In genomic region chr14:20229437-20229836, GRCm38 (mm10) we compare ENCODE assay signal across 28 mouse cellular contexts. TPM values are rescaled to one million over a fixed set of nuclear protein-coding genes. Genes with fewer than 3 reads are reported as not detected.
DNase-seq lines count a peak whose midpoint lies in the region; ATAC-seq and TF ChIP-seq lines count a peak whose summit lies in the region.
"Had no signal": no experiment of that assay in that cellular context is flagged by ENCODE, and none has a peak within 500 bp of the region (broad histone marks: within the 10 kb centered on the region; RNA-seq: fewer than 3 reads in every experiment).

No protein-coding gene starts in this region.

- no peak overlapping the region for H3K9ac ChIP-seq in kidney, embryonic 15.5 days
- H3K9ac ChIP-seq: embryonic facial prominence, embryonic 15.5 days; forebrain, embryonic 15.5 days; heart, embryonic 13.5 days; hindbrain, embryonic 12.5 days; neural tube, embryonic 13.5 days had no signal

- H3K4me1 ChIP-seq in kidney, embryonic 15.5 days, result peaks cover 22% of the 10 kb centered on the region
- no peaks in the 10 kb centered on the region for H3K4me1 ChIP-seq in thymus, adult 2 months (replicated peaks; ENCODE audit: control insufficient read depth, insufficient read depth, low read length)

- no peaks in the 10 kb centered on the region for H3K9me3 ChIP-seq in kidney, embryonic 15.5 days (replicated peaks)
- H3K9me3 ChIP-seq: embryonic facial prominence, embryonic 15.5 days; forebrain, embryonic 15.5 days; heart, embryonic 13.5 days; neural tube, embryonic 13.5 days had no signal

- peak overlapping the region; percentile 16 for H3ac ChIP-seq in C2C12 (ENCODE audit: control insufficient read depth, insufficient read length, low read depth)
- H3ac ChIP-seq in myocyte (ENCODE audit: control insufficient read depth, insufficient read length), result no peak overlapping the region

- in situ Hi-C loops in Patski (cut with MboI; ENCODE audit: low pct_unique_long_range_greater_than_20kb), result no loop called here

- TF ChIP-seq POLR2A in myocyte (IDR thresholded peaks at IDR 0.05; ENCODE audit: insufficient read length, low read depth), result no peak
- no peak for TF ChIP-seq POLR2A in thymus, adult 2 months (IDR thresholded peaks at IDR 0.05; ENCODE audit: control insufficient read depth, extremely low read depth, insufficient read depth, low read length, poor library complexity)

- ATAC-seq in kidney, embryonic 15.5 days (replicated peaks; ENCODE audit: low FRiP score), result no peak
- peak; percentile 54 for ATAC-seq in Patski
- ATAC-seq: forebrain, embryonic 15.5 days had no signal

- POLR2A ChIA-PET in Patski (lab: Charles Lee), result no interaction called here

- no peak overlapping the region for H3K4me3 ChIP-seq in kidney, embryonic 15.5 days (replicated peaks)
- no peak overlapping the region for H3K4me3 ChIP-seq in C2C12 (ENCODE audit: insufficient read depth, poor library complexity, severe bottlenecking)
- H3K4me3 ChIP-seq in myocyte, result no peak overlapping the region
- no peak overlapping the region for H3K4me3 ChIP-seq in thymus, adult 2 months (ENCODE audit: control insufficient read depth, insufficient read depth, low read length)
- H3K4me3 ChIP-seq: embryonic facial prominence, embryonic 15.5 days; forebrain, embryonic 15.5 days; heart, embryonic 13.5 days; hindbrain, embryonic 12.5 days; layer of hippocampus, adult 2 months; neural tube, embryonic 13.5 days had no signal

- H3K27me3 ChIP-seq in kidney, embryonic 15.5 days, result no peaks in the 10 kb centered on the region
- H3K27me3 ChIP-seq in C2C12 (ENCODE audit: control insufficient read depth, insufficient read depth, insufficient read length) (no peaks in the 10 kb centered on the region), Patski (no peaks in the 10 kb centered on the region), myocyte (ENCODE audit: control insufficient read depth, insufficient read depth, insufficient read length) (no peaks in the 10 kb centered on the region)
- no peaks in the 10 kb centered on the region for H3K27me3 ChIP-seq in thymus, adult 2 months (ENCODE audit: control insufficient read depth, insufficient read depth, low read length)
- H3K27me3 ChIP-seq: embryonic facial prominence, embryonic 15.5 days; forebrain, embryonic 15.5 days; heart, embryonic 13.5 days; hindbrain, embryonic 12.5 days; neural tube, embryonic 13.5 days had no signal

- WGBS in kidney, embryonic 15.5 days, result 57% methylated on average over 6 of the region's 6 CpGs
- WGBS in thymus, adult 2 months, result 91% methylated on average over 6 of the region's 6 CpGs

- H3K79me3 ChIP-seq in C2C12 (ENCODE audit: low read depth), result no peaks in the 10 kb centered on the region

- peak overlapping the region; percentile 52 for H3K27ac ChIP-seq in kidney, embryonic 15.5 days
- H3K27ac ChIP-seq in thymus, adult 2 months (ENCODE audit: control insufficient read depth, insufficient read depth, low read length), result no peak overlapping the region
- H3K27ac ChIP-seq: embryonic facial prominence, embryonic 15.5 days; forebrain, embryonic 15.5 days; heart, embryonic 13.5 days; hindbrain, embryonic 12.5 days; layer of hippocampus, adult 2 months; neural tube, embryonic 13.5 days had no signal

- CTCF ChIA-PET in Patski (lab: Charles Lee), result interaction anchor here (1.0 kb wide), 1 partner anchor 43 kb away, joined by 3 read pairs; no protein-coding TSS in a partner anchor

- H3K36me3 ChIP-seq in kidney, embryonic 15.5 days, result no peaks in the 10 kb centered on the region
- H3K36me3 ChIP-seq in C2C12 (ENCODE audit: control insufficient read depth, insufficient read depth) (no peaks in the 10 kb centered on the region), myocyte (ENCODE audit: control insufficient read depth, insufficient read depth) (no peaks in the 10 kb centered on the region)
- H3K36me3 ChIP-seq in thymus, adult 2 months (ENCODE audit: control insufficient read depth, insufficient read depth, low read length), result no peaks in the 10 kb centered on the region
- H3K36me3 ChIP-seq: embryonic facial prominence, embryonic 15.5 days; forebrain, embryonic 15.5 days; heart, embryonic 13.5 days; hindbrain, embryonic 12.5 days; neural tube, embryonic 13.5 days had no signal

- TF ChIP-seq CTCF in C2C12 (IDR thresholded peaks at IDR 0.05; ENCODE audit: control insufficient read depth, insufficient read depth, insufficient read length) (no peak), Patski (IDR thresholded peaks at IDR 0.05) (no peak)
- TF ChIP-seq CTCF in thymus, adult 2 months (IDR thresholded peaks at IDR 0.05; ENCODE audit: borderline replicate concordance, control insufficient read depth, extremely low read depth, insufficient read depth, low read length, poor library complexity), result no peak

- H3K79me2 ChIP-seq in C2C12 (ENCODE audit: control insufficient read depth, insufficient read depth) (no peaks in the 10 kb centered on the region), myocyte (ENCODE audit: control insufficient read depth, insufficient read depth) (no peaks in the 10 kb centered on the region)

- H3K4me2 ChIP-seq in kidney, embryonic 15.5 days, result no peak overlapping the region
- peak overlapping the region; percentile 30 for H3K4me2 ChIP-seq in myocyte (ENCODE audit: low read depth)
- H3K4me2 ChIP-seq: embryonic facial prominence, embryonic 15.5 days; forebrain, embryonic 15.5 days; heart, embryonic 13.5 days; hindbrain, embryonic 12.5 days; liver, embryonic 11.5 days; neural tube, embryonic 13.5 days had no signal

- no peak for DNase-seq in kidney, postnatal 10 days
- DNase-seq in Patski (ENCODE audit: low read depth, low spot score), result peak; percentile 47
- no peak for DNase-seq in spleen, postnatal 10 days (ENCODE audit: low spot score in 2 of 2)
- DNase-seq in adrenal gland, postnatal 36 days, result no peak
- no peak for DNase-seq in thymus, adult 2 months
- DNase-seq: adrenal gland, postnatal 25 days; cerebellum, adult 9-10 months; gastrocnemius, postnatal 25 days; heart, adult 18-20 months; heart, postnatal 14 days; lung, adult 18-20 months; lung, postnatal 10 days; midbrain, embryonic 14.5 days had no signal

TF ChIP-seq in C2C12, 6 proteins besides CTCF, POLR2A, EP300 and RAD21:
- no peak for TF ChIP-seq MAX (IDR thresholded peaks at IDR 0.05)
- TF ChIP-seq FOSL1 (IDR thresholded peaks at IDR 0.05; ENCODE audit: insufficient read depth, low read length, poor library complexity, severe bottlenecking), result peak; percentile 7
TF ChIP-seq in C2C12: peak in this region for 1.

TF ChIP-seq in myocyte, 11 proteins besides CTCF, POLR2A, EP300 and RAD21:
- TF ChIP-seq USF1 (IDR thresholded peaks at IDR 0.05; ENCODE audit: low read depth) (no peak), MYOG (IDR thresholded peaks at IDR 0.05; ENCODE audit: control insufficient read depth in 1 of 3, insufficient read depth in 1 of 3, insufficient read length in 2 of 3, low read depth in 2 of 3) (no peak), MAX (IDR thresholded peaks at IDR 0.05; ENCODE audit: low read depth) (no peak), TCF12 (IDR thresholded peaks at IDR 0.05; ENCODE audit: insufficient read depth, poor library complexity, severe bottlenecking) (no peak), TCF3 (IDR thresholded peaks at IDR 0.05; ENCODE audit: insufficient read length, low read depth) (no peak), REST (IDR thresholded peaks at IDR 0.05; ENCODE audit: insufficient read depth, insufficient read length) (no peak), POLR2AphosphoS2 (IDR thresholded peaks at IDR 0.05; ENCODE audit: insufficient read length, low read depth) (no peak), CEBPB (IDR thresholded peaks at IDR 0.05; ENCODE audit: insufficient read depth, poor library complexity, severe bottlenecking) (no peak), E2F4 (IDR thresholded peaks at IDR 0.05; ENCODE audit: insufficient read depth) (no peak), SRF (IDR thresholded peaks at IDR 0.05; ENCODE audit: control insufficient read depth, insufficient read length, low read depth) (no peak), MYOD1 (IDR thresholded peaks at IDR 0.05; ENCODE audit: control insufficient read depth in 1 of 3, insufficient read length in 2 of 3, low read depth in 2 of 3) (no peak)

RNA-seq across cellular contexts. Expression of gene Kcnk16, which starts 39.6 kb away (rescaled TPM):
- 0.21 TPM in 1 of 2 replicates, not detected in the other for polyA plus RNA-seq in kidney, embryonic 15.5 days (2015; fragmentation: Nextera tagmentation; extraction: Ambion mirVana)
- polyA plus RNA-seq in C2C12 (2012; fragmentation: generic; extraction: Trizol) (not detected), Patski (2021) (not detected), myocyte (2012; fragmentation: generic; extraction: Trizol) (not detected)
- total RNA-seq in adrenal gland, postnatal 36 days (2021), result not detected
- 0.40 and 0.43 TPM in 2 replicates for polyA plus RNA-seq in thymus, adult 2 months (2012; rRNA removed)
- total RNA-seq: adrenal gland, postnatal 25 days; common myeloid progenitor, adult 5-6 weeks; gastrocnemius, postnatal 25 days; heart, adult 18-20 months; heart, postnatal 14 days; layer of hippocampus, adult 2 months; layer of hippocampus, postnatal 25 days; left cerebral cortex, postnatal 10 days; megakaryocyte progenitor cell, adult 5-6 weeks had no signal
- polyA plus RNA-seq: forebrain, embryonic 15.5 days; hindbrain, embryonic 12.5 days; limb, embryonic 11.5 days; midbrain, embryonic 14.5 days had no signal

RNA-seq across cellular contexts. Expression of gene Kcnk5, which starts 47.8 kb away (rescaled TPM):
- polyA plus RNA-seq in kidney, embryonic 15.5 days (2015; fragmentation: Nextera tagmentation; extraction: Ambion mirVana), result 15.8 and 17.3 TPM in 2 replicates
- 10.1 TPM for polyA plus RNA-seq in C2C12 (2012; fragmentation: generic; extraction: Trizol)
- polyA plus RNA-seq in Patski (2021), result 2.2 TPM
- 7.2 TPM for polyA plus RNA-seq in myocyte (2012; fragmentation: generic; extraction: Trizol)
- 10 to 100 TPM in 1 of 2 experiments, 1 to 10 TPM in 1; 8.6 to 13.9 TPM for total RNA-seq in adrenal gland, postnatal 36 days (2021)
- 6.1 and 6.7 TPM in 2 replicates for polyA plus RNA-seq in thymus, adult 2 months (2012; rRNA removed)
